Mouse (Mus musculus) layer of hippocampus, postnatal 14 days (tissue): ENCODE data around the gene Zfp646. TPM values are rescaled to one million over a fixed set of nuclear protein-coding genes. Genes with fewer than 3 reads are reported as not detected.

ENCODE experiments used
- total RNA-seq, 2 experiments: library from RNA; stranded (reverse); gene quantifications; 2 replicates each; pipeline ENCODE4 v1.2.3; 2021

The Zfp646 gene
- total RNA-seq, 2 experiments from 2014 or later, result 28.1 to 29.0 TPM

Other genes with a start within 250 kb of the Zfp646 start
- gene Bcl7c, start 167.3 kb upstream of the Zfp646 start, total RNA-seq, result 10 to 100 TPM; 30.3 to 38.0 TPM
- gene Ctf1, start 163.5 kb upstream of the Zfp646 start, total RNA-seq, result 1 to 10 TPM; 3.2 to 5.4 TPM
- gene Ctf2, start 144.1 kb upstream of the Zfp646 start, total RNA-seq, result not detected
- 10 to 100 TPM; 73.0 to 73.5 TPM for gene Fbxl19, start 131.7 kb upstream of the Zfp646 start, total RNA-seq
- gene Orai3, start 106.4 kb upstream of the Zfp646 start, total RNA-seq, result 10 to 100 TPM; 22.4 to 22.7 TPM
- 10 to 100 TPM; 38.2 to 41.8 TPM for gene Setd1a, start 99.6 kb upstream of the Zfp646 start, total RNA-seq
- 1 to 10 TPM; 4.1 to 4.7 TPM for gene Gm49388, start 90.6 kb upstream of the Zfp646 start, total RNA-seq
- 1 to 10 TPM; 5.9 to 6.6 TPM for gene Hsd3b7, start 75.6 kb upstream of the Zfp646 start, total RNA-seq
- 10 to 100 TPM; 51.4 to 59.6 TPM for gene Stx4a, start 51.9 kb upstream of the Zfp646 start, total RNA-seq
- gene Stx1b, start 51.7 kb upstream of the Zfp646 start, total RNA-seq, result 100 to 1,000 TPM; 341 to 360 TPM
- gene Zfp668, start 607 bp downstream of the Zfp646 start, total RNA-seq, result 10 to 100 TPM; 22.4 to 23.9 TPM
- 1 to 10 TPM in 1 of 2 experiments, under 1 TPM in 1; 0.98 to 1.4 TPM for gene Prss53, start 14.7 kb downstream of the Zfp646 start, total RNA-seq
- not detected for gene Gm21974, start 19.2 kb downstream of the Zfp646 start, total RNA-seq
- 10 to 100 TPM; 20.2 to 24.7 TPM for gene Vkorc1, start 19.4 kb downstream of the Zfp646 start, total RNA-seq
- 10 to 100 TPM; 38.5 to 48.9 TPM for gene Bckdk, start 27.9 kb downstream of the Zfp646 start, total RNA-seq
- 10 to 100 TPM; 24.0 to 30.0 TPM for gene Kat8, start 36.3 kb downstream of the Zfp646 start, total RNA-seq
- under 1 TPM in 1 of 2 experiments, not detected in 1; 0.60 TPM for gene Prss8, start 53.9 kb downstream of the Zfp646 start, total RNA-seq
- gene Prss36, start 70.5 kb downstream of the Zfp646 start, total RNA-seq, result 10 to 100 TPM; 12.2 to 12.4 TPM
- 100 to 1,000 TPM; 328 to 375 TPM for gene Fus, start 91.2 kb downstream of the Zfp646 start, total RNA-seq
- 1 to 10 TPM; 1.5 to 4.3 TPM for gene Pycard, start 117.6 kb downstream of the Zfp646 start, total RNA-seq
- gene Trim72, start 127.7 kb downstream of the Zfp646 start, total RNA-seq, result under 1 TPM; 0.25 to 0.36 TPM
- 10 to 100 TPM; 11.1 to 13.1 TPM for gene Itgam, start 186.4 kb downstream of the Zfp646 start, total RNA-seq
- gene Gm49368, start 186.5 kb downstream of the Zfp646 start, total RNA-seq, result under 1 TPM in 1 of 2 experiments, not detected in 1; 0.12 TPM